Comparison of ENCODE assay signal across 20 mouse cellular contexts in genomic region chr15:85713417-85713816, GRCm38 (mm10). TPM values are rescaled to one million over a fixed set of nuclear protein-coding genes. Genes with fewer than 3 reads are reported as not detected.
"Had no signal": no experiment of that assay in that cellular context is flagged by ENCODE, and none has a peak within 500 bp of the region (broad histone marks: within the 10 kb centered on the region; RNA-seq: fewer than 3 reads in every experiment).

No protein-coding gene starts in this region.

- H3K4me1 ChIP-seq: liver, embryonic 12.5 days had no signal

- H3K4me3 ChIP-seq: gastrocnemius, adult 2 months; heart, adult 2 months; hindbrain, embryonic 10.5 days; hindbrain, embryonic 12.5 days; intestine, embryonic 15.5 days; layer of hippocampus, adult 2 months; limb, embryonic 13.5 days; limb, embryonic 15.5 days; liver, embryonic 12.5 days had no signal

- DNase-seq: gastrocnemius, adult 2 months; gastrocnemius, postnatal 25 days; heart, adult 2 months; kidney, adult 18-20 months; kidney, adult 8-10 months; layer of hippocampus, adult 9-11 months; layer of hippocampus, postnatal 36 days; left cerebral cortex, postnatal 4 days had no signal

- H3K9me3 ChIP-seq: intestine, embryonic 15.5 days; limb, embryonic 13.5 days; limb, embryonic 15.5 days; liver, embryonic 12.5 days had no signal

- H3K36me3 ChIP-seq: hindbrain, embryonic 10.5 days; hindbrain, embryonic 12.5 days; intestine, embryonic 15.5 days; limb, embryonic 13.5 days; limb, embryonic 15.5 days; liver, embryonic 12.5 days had no signal

- H3K9ac ChIP-seq: hindbrain, embryonic 12.5 days; hindbrain, embryonic 14.5 days; intestine, embryonic 15.5 days; limb, embryonic 13.5 days; limb, embryonic 15.5 days; liver, embryonic 12.5 days; liver, embryonic 14.5 days had no signal

- H3K27me3 ChIP-seq: intestine, embryonic 15.5 days; limb, embryonic 15.5 days had no signal

- ATAC-seq: hindbrain, embryonic 16.5 days; inflammation-experienced regulatory T-cells, adult 6 months; intestine, embryonic 15.5 days; liver, embryonic 12.5 days had no signal

- H3K27ac ChIP-seq: gastrocnemius, adult 2 months; heart, adult 2 months; hindbrain, embryonic 10.5 days; hindbrain, embryonic 12.5 days; hindbrain, embryonic 14.5 days; intestine, embryonic 15.5 days; layer of hippocampus, adult 2 months; limb, embryonic 13.5 days; limb, embryonic 15.5 days; liver, embryonic 12.5 days; liver, embryonic 14.5 days had no signal

- H3K4me2 ChIP-seq: heart, embryonic 11.5 days; hindbrain, embryonic 12.5 days; hindbrain, embryonic 14.5 days; intestine, embryonic 15.5 days; limb, embryonic 13.5 days; limb, embryonic 15.5 days; liver, embryonic 12.5 days had no signal

RNA-seq across cellular contexts. Expression of gene Ppara, which starts 21.4 kb away (rescaled TPM):
- polyA plus RNA-seq: inflammation-experienced regulatory T-cells, adult 6 months had no signal
